Mouse (Mus musculus): ENCODE results near the gene Robo1. TPM values are rescaled to one million over a fixed set of nuclear protein-coding genes. Genes with fewer than 3 reads are reported as not detected.

Gene Robo1
- polyA plus RNA-seq, 1 experiment from 2014 or later: 41.4 TPM

- WGBS: 67% methylated on average over 4 of the region's 4 CpGs
- Histone ChIP-seq H3K4me1 (replicated peaks; ENCODE audit: control insufficient read depth, insufficient read depth, low read length) (peaks cover 2% of the 10 kb centered on the region; the same call in 1 of the 2 replicates), H3K4me3 (ENCODE audit: low read depth, low read length) (no peak overlapping the region), H3K36me3 (ENCODE audit: control insufficient read depth, insufficient read depth, low read length) (no peaks in the 10 kb centered on the region), H3K4me2 (ENCODE audit: low read depth, low read length, severe bottlenecking) (no peak overlapping the region), H3K9ac (ENCODE audit: low read length) (no peak overlapping the region), H3K27ac (ENCODE audit: low read depth, low read length) (no peak overlapping the region), H3K27me3 (ENCODE audit: control insufficient read depth, insufficient read depth, low read length) (no peaks in the 10 kb centered on the region), H3K9me3 (ENCODE audit: control insufficient read depth, low read length) (no peaks in the 10 kb centered on the region)
- no peak for ATAC-seq (replicated peaks; ENCODE audit: low FRiP score)
- DNase-seq (ENCODE audit: low spot score): no peak
These were observed 697.7 kb downstream of the Robo1 start for GRCm38 (mm10) chr16:73005831-73006230.

- no peak for DNase-seq (ENCODE audit: low spot score)
- Histone ChIP-seq H3K36me3 (ENCODE audit: control insufficient read depth, insufficient read depth, low read length) (no peaks in the 10 kb centered on the region), H3K27me3 (ENCODE audit: control insufficient read depth, insufficient read depth, low read length) (no peaks in the 10 kb centered on the region), H3K9me3 (ENCODE audit: control insufficient read depth, low read length) (no peaks in the 10 kb centered on the region), H3K9ac (ENCODE audit: low read length) (no peak overlapping the region), H3K27ac (ENCODE audit: low read depth, low read length) (no peak overlapping the region), H3K4me2 (ENCODE audit: low read depth, low read length, severe bottlenecking) (no peak overlapping the region), H3K4me3 (ENCODE audit: low read depth, low read length) (no peak overlapping the region), H3K4me1 (replicated peaks; ENCODE audit: control insufficient read depth, insufficient read depth, low read length) (peaks cover 2% of the 10 kb centered on the region; the same call in 1 of the 2 replicates)
- peak; percentile 36; the same call in 1 of the 2 replicates for ATAC-seq (replicated peaks; ENCODE audit: low FRiP score)
- 38% methylated on average over 8 of the region's 8 CpGs for WGBS
These were observed 699.3 kb downstream of the Robo1 start for GRCm38 (mm10) chr16:73007434-73007833.

- Histone ChIP-seq H3K27me3 (ENCODE audit: control insufficient read depth, insufficient read depth, low read length) (no peaks in the 10 kb centered on the region), H3K4me1 (replicated peaks; ENCODE audit: control insufficient read depth, insufficient read depth, low read length) (peaks cover 2% of the 10 kb centered on the region; the same call in 1 of the 2 replicates), H3K4me3 (ENCODE audit: low read depth, low read length) (no peak overlapping the region), H3K27ac (ENCODE audit: low read depth, low read length) (no peak overlapping the region), H3K36me3 (ENCODE audit: control insufficient read depth, insufficient read depth, low read length) (no peaks in the 10 kb centered on the region), H3K9me3 (ENCODE audit: control insufficient read depth, low read length) (no peaks in the 10 kb centered on the region), H3K9ac (ENCODE audit: low read length) (no peak overlapping the region), H3K4me2 (ENCODE audit: low read depth, low read length, severe bottlenecking) (no peak overlapping the region)
- DNase-seq (ENCODE audit: low spot score): no peak
- 74% methylated on average over 7 of the region's 7 CpGs for WGBS
- ATAC-seq (replicated peaks; ENCODE audit: low FRiP score): no peak
These were observed 703.2 kb downstream of the Robo1 start for GRCm38 (mm10) chr16:73011313-73011712.

GRCm38 (mm10) chr16:73012926-73013325, 704.8 kb downstream of the Robo1 start:
- DNase-seq (ENCODE audit: low spot score) (no peak), ATAC-seq (replicated peaks; ENCODE audit: low FRiP score) (no peak)
- no peaks in the 10 kb centered on the region for H3K36me3 ChIP-seq (ENCODE audit: control insufficient read depth, insufficient read depth, low read length)
- no peaks in the 10 kb centered on the region for H3K9me3 ChIP-seq (ENCODE audit: control insufficient read depth, low read length)
- H3K4me1 ChIP-seq (replicated peaks; ENCODE audit: control insufficient read depth, insufficient read depth, low read length): no peaks in the 10 kb centered on the region
- H3K4me2 ChIP-seq (ENCODE audit: low read depth, low read length, severe bottlenecking): no peak overlapping the region
- H3K4me3 ChIP-seq (ENCODE audit: low read depth, low read length): no peak overlapping the region
- no peak overlapping the region for H3K27ac ChIP-seq (ENCODE audit: low read depth, low read length)
- H3K9ac ChIP-seq (ENCODE audit: low read length): no peak overlapping the region
- 92% methylated on average over 11 of the region's 11 CpGs for WGBS
- no peaks in the 10 kb centered on the region for H3K27me3 ChIP-seq (ENCODE audit: control insufficient read depth, insufficient read depth, low read length)

GRCm38 (mm10) chr16:73014544-73014943, 706.4 kb downstream of the Robo1 start:
- ATAC-seq (replicated peaks; ENCODE audit: low FRiP score) (no peak), DNase-seq (ENCODE audit: low spot score) (no peak)
- no peaks in the 10 kb centered on the region for H3K9me3 ChIP-seq (ENCODE audit: control insufficient read depth, low read length)
- no peak overlapping the region for H3K9ac ChIP-seq (ENCODE audit: low read length)
- no peaks in the 10 kb centered on the region for H3K36me3 ChIP-seq (ENCODE audit: control insufficient read depth, insufficient read depth, low read length)
- 86% methylated on average over 8 of the region's 8 CpGs for WGBS
- H3K4me1 ChIP-seq (replicated peaks; ENCODE audit: control insufficient read depth, insufficient read depth, low read length): no peaks in the 10 kb centered on the region
- no peak overlapping the region for H3K4me3 ChIP-seq (ENCODE audit: low read depth, low read length)
- no peak overlapping the region for H3K27ac ChIP-seq (ENCODE audit: low read depth, low read length)
- no peaks in the 10 kb centered on the region for H3K27me3 ChIP-seq (ENCODE audit: control insufficient read depth, insufficient read depth, low read length)
- H3K4me2 ChIP-seq (ENCODE audit: low read depth, low read length, severe bottlenecking): no peak overlapping the region

GRCm38 (mm10) chr16:73015976-73016375, 707.9 kb downstream of the Robo1 start:
- DNase-seq (ENCODE audit: low spot score) (no peak), ATAC-seq (replicated peaks; ENCODE audit: low FRiP score) (no peak)
- WGBS: 88% methylated on average over 4 of the region's 4 CpGs
- no peaks in the 10 kb centered on the region for H3K27me3 ChIP-seq (ENCODE audit: control insufficient read depth, insufficient read depth, low read length)
- H3K9me3 ChIP-seq (ENCODE audit: control insufficient read depth, low read length): no peaks in the 10 kb centered on the region
- H3K4me1 ChIP-seq (replicated peaks; ENCODE audit: control insufficient read depth, insufficient read depth, low read length): no peaks in the 10 kb centered on the region
- H3K27ac ChIP-seq (ENCODE audit: low read depth, low read length): no peak overlapping the region
- H3K9ac ChIP-seq (ENCODE audit: low read length): no peak overlapping the region
- H3K4me2 ChIP-seq (ENCODE audit: low read depth, low read length, severe bottlenecking): no peak overlapping the region
- no peak overlapping the region for H3K4me3 ChIP-seq (ENCODE audit: low read depth, low read length)
- H3K36me3 ChIP-seq (ENCODE audit: control insufficient read depth, insufficient read depth, low read length): no peaks in the 10 kb centered on the region

GRCm38 (mm10) chr16:73016801-73017200, 708.7 kb downstream of the Robo1 start:
- no peak overlapping the region for H3K4me2 ChIP-seq (ENCODE audit: low read depth, low read length, severe bottlenecking)
- no peaks in the 10 kb centered on the region for H3K4me1 ChIP-seq (replicated peaks; ENCODE audit: control insufficient read depth, insufficient read depth, low read length)
- WGBS: 87% methylated on average over 7 of the region's 7 CpGs
- H3K27ac ChIP-seq (ENCODE audit: low read depth, low read length): no peak overlapping the region
- H3K27me3 ChIP-seq (ENCODE audit: control insufficient read depth, insufficient read depth, low read length): no peaks in the 10 kb centered on the region
- no peak overlapping the region for H3K9ac ChIP-seq (ENCODE audit: low read length)
- no peaks in the 10 kb centered on the region for H3K36me3 ChIP-seq (ENCODE audit: control insufficient read depth, insufficient read depth, low read length)
- ATAC-seq (replicated peaks; ENCODE audit: low FRiP score) (no peak), DNase-seq (ENCODE audit: low spot score) (no peak)
- H3K9me3 ChIP-seq (ENCODE audit: control insufficient read depth, low read length): no peaks in the 10 kb centered on the region
- no peak overlapping the region for H3K4me3 ChIP-seq (ENCODE audit: low read depth, low read length)

- ATAC-seq (replicated peaks; ENCODE audit: low FRiP score): no peak
- WGBS: 95% methylated on average over 13 of the region's 13 CpGs
These were observed 716.2 kb downstream of the Robo1 start for GRCm38 (mm10) chr16:73024326-73024725.

GRCm38 (mm10) chr16:73027692-73028091, 719.6 kb downstream of the Robo1 start:
- WGBS: 87% methylated on average over 14 of the region's 14 CpGs
- H3K36me3 ChIP-seq (ENCODE audit: control insufficient read depth, insufficient read depth, low read length): no peaks in the 10 kb centered on the region
- DNase-seq (ENCODE audit: low spot score) (no peak), ATAC-seq (replicated peaks; ENCODE audit: low FRiP score) (no peak)
- H3K9ac ChIP-seq (ENCODE audit: low read length): no peak overlapping the region
- no peak overlapping the region for H3K27ac ChIP-seq (ENCODE audit: low read depth, low read length)
- no peak overlapping the region for H3K4me2 ChIP-seq (ENCODE audit: low read depth, low read length, severe bottlenecking)
- H3K4me1 ChIP-seq (replicated peaks; ENCODE audit: control insufficient read depth, insufficient read depth, low read length): no peaks in the 10 kb centered on the region
- no peaks in the 10 kb centered on the region for H3K9me3 ChIP-seq (ENCODE audit: control insufficient read depth, low read length)
- H3K4me3 ChIP-seq (ENCODE audit: low read depth, low read length): no peak overlapping the region
- no peaks in the 10 kb centered on the region for H3K27me3 ChIP-seq (ENCODE audit: control insufficient read depth, insufficient read depth, low read length)

More at GRCm38 (mm10) chr16:73024326-73024725, 716.2 kb downstream of the Robo1 start:
- no peaks in the 10 kb centered on the region for H3K36me3 ChIP-seq (ENCODE audit: control insufficient read depth, insufficient read depth, low read length)
- no peaks in the 10 kb centered on the region for H3K4me1 ChIP-seq (replicated peaks; ENCODE audit: control insufficient read depth, insufficient read depth, low read length)
- no peak overlapping the region for H3K9ac ChIP-seq (ENCODE audit: low read length)
- no peak for DNase-seq (ENCODE audit: low spot score)
- H3K27ac ChIP-seq (ENCODE audit: low read depth, low read length): no peak overlapping the region
- H3K27me3 ChIP-seq (ENCODE audit: control insufficient read depth, insufficient read depth, low read length): no peaks in the 10 kb centered on the region
- no peaks in the 10 kb centered on the region for H3K9me3 ChIP-seq (ENCODE audit: control insufficient read depth, low read length)
- no peak overlapping the region for H3K4me3 ChIP-seq (ENCODE audit: low read depth, low read length)
- no peak overlapping the region for H3K4me2 ChIP-seq (ENCODE audit: low read depth, low read length, severe bottlenecking)

All from forebrain, embryonic 11.5 days (tissue).